Mouse (Mus musculus) embryonic fibroblast, embryonic 13.5 days (primary cell): ENCODE measurements at regions not wholly inside any gene's neighbourhood (a gene's known extent, or its start where the extent isn't known, plus 50 kb on each side); places are given as distances from the start of the nearest gene placed in this dataset.

Experiments
- CTCF ChIP-seq: IDR thresholded peaks from 2 replicates; pipeline ENCODE4 v1.5.1; 2011; ENCODE audit warnings: mild to moderate bottlenecking, control low read depth, low read length, moderate library complexity, borderline replicate concordance; ENCODE audit not compliant: insufficient read depth
- POLR2A ChIP-seq: IDR thresholded peaks from 2 replicates; pipeline ENCODE4 v1.6.1; 2011; ENCODE audit warnings: low read depth, mild to moderate bottlenecking, control low read depth, low read length, moderate library complexity

GRCm38 (mm10) chr3:136455651-136456470 is 130.0 kb upstream of the Bank1 start:
- TF ChIP-seq POLR2A (no peak), CTCF (no peak)
